Mouse (Mus musculus): Measurements from ENCODE around the gene Lpp.

DNA sequence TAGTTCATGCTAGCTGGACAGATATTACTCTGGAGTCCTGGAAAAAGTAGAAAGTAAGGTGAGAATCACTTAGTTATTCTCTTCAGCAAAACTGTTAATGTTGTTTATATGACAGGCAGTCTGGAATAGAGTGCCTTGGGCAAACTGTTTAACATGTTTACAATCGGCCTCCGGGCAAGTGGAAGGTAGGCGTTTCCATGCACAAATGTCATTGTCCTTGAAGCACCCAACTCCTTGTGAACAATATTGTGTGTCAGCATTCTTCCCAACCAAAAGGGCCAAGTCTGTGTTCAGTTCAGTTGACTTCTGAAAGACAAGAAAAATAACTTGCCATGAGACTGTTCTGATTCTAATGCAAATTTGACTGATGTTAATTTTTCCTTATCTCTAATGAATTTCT, 539.5 kb downstream of the Lpp start:
- TF ChIP-seq CTCF (IDR thresholded peaks at IDR 0.05; ENCODE audit: low read depth, low read length): no peak
- no peak for TF ChIP-seq POLR2A (IDR thresholded peaks at IDR 0.05; ENCODE audit: borderline replicate concordance, low read depth, low read length)

Measured in bone marrow macrophage, adult 2 months (primary cell).